Mouse (Mus musculus) olfactory bulb, adult 2 months (tissue): ENCODE results near the gene Rxrb. TPM values are rescaled to one million over a fixed set of nuclear protein-coding genes. Genes with fewer than 3 reads are reported as not detected.

ENCODE experiments used
- H3K27ac ChIP-seq: fragments of 200-500 bp; 2 replicates; pipeline ENCODE4 v1.5.1; 2012; ENCODE audit warnings: low read depth, low read length; ENCODE audit not compliant: insufficient read depth
- H3K4me1 ChIP-seq: fragments of 200-500 bp; 2 replicates; pipeline ENCODE4 v1.6.1; 2012; ENCODE audit warnings: low read length; ENCODE audit not compliant: control insufficient read depth, insufficient read depth
- H3K4me3 ChIP-seq: fragments of 200-500 bp; 2 replicates; pipeline ENCODE4 v1.5.1; 2012; ENCODE audit warnings: mild to moderate bottlenecking, low read depth, low read length, moderate library complexity; ENCODE audit not compliant: insufficient read depth
- CTCF ChIP-seq: fragments of 200-500 bp; IDR thresholded peaks from 2 replicates; pipeline ENCODE4 v1.5.1; 2012; ENCODE audit warnings: low read depth, mild to moderate bottlenecking, low read length, moderate library complexity; ENCODE audit not compliant: insufficient read depth
- POLR2A ChIP-seq: fragments of 200-500 bp; IDR thresholded peaks from 2 replicates; pipeline ENCODE4 v1.6.1; 2012; ENCODE audit warnings: mild to moderate bottlenecking, low read depth, low read length, moderate library complexity; ENCODE audit not compliant: insufficient read depth
- WGBS: fragments of 180-500 bp; shearing (Covaris S2); methylation state at CpG from one replicate; pipeline ENCODE4 v1.1.7; 2018; 5-methylcytosine and 5-hydroxymethylcytosine counted together
- polyA plus RNA-seq: library from polyadenylated mRNA; stranded (reverse); fragments of >200 nt; gene quantifications from 2 replicates; pipeline ENCODE4 v1.2.4, GENCODE M21; 2012; ENCODE audit warnings: low replicate concordance; ENCODE audit not compliant: missing spikeins, insufficient read depth, insufficient read length

The Rxrb gene
- polyA plus RNA-seq, 1 experiment = not detected

GRCm38 (mm10) chr17:34003426-34003825 is 28.2 kb upstream of the Rxrb start:
- H3K4me1 ChIP-seq = peaks cover 9% of the 10 kb centered on the region
- WGBS = 5% methylated on average over 5 of the region's 5 CpGs
- TF ChIP-seq POLR2A (no peak), CTCF (peak; percentile 59)

GRCm38 (mm10) chr17:34006570-34006969 is 25.0 kb upstream of the Rxrb start:
- no peak for TF ChIP-seq POLR2A
- no peak for TF ChIP-seq CTCF
- H3K4me1 ChIP-seq = no peaks in the 10 kb centered on the region
- WGBS = 59% methylated on average over 2 of the region's 2 CpGs

More at GRCm38 (mm10) chr17:34003426-34003825, 28.2 kb upstream of the Rxrb start:
- Histone ChIP-seq H3K4me3 (no peak overlapping the region), H3K27ac (no peak overlapping the region)

DNA sequence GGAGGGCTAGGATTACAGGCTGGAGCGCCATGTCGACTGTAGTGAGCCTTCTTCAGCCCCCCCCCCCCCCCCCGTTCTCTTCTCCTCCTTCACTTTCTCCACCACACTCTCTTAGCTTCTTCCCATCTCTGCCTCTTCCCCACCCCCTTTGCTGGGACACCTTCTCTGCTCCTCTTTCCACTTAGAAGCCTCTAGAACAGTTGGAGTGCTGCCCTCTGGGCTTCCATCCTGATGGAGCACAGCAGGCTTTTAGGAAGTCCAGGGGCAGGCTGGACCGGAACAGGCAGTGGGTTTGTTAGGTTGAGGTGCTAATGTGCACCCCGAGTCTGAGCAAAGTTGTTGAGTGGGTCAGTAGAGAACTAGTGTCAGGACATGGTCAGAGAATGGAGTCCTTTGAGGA is 21.5 kb upstream of the Rxrb start:
- WGBS = 81% methylated on average over 5 of the region's 5 CpGs
- no peak for TF ChIP-seq CTCF
- no peak for TF ChIP-seq POLR2A

More at GRCm38 (mm10) chr17:34006570-34006969, 25.0 kb upstream of the Rxrb start:
- H3K4me3 ChIP-seq = no peak overlapping the region
- no peak overlapping the region for H3K27ac ChIP-seq

DNA sequence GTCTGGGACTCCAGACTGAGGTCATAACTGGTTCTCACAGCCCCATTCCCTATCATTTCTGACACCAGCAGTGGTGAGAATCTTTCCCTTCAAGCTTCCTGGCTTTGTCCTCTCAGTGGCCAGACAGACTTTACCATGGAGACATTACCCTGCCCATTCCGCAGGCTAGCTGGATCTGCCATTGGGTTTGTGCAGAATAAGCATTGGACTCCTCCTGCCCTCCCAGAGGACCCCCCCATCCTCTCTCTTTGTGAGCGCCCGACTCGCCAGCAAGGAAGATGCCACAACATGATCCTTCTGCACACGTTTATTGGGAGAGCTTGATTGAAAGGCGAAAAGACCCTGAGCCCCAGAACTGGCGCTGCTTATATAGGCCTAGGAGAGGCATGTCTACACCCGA is 18.2 kb upstream of the Rxrb start:
- WGBS = 92% methylated on average over 8 of the region's 8 CpGs
- no peaks in the 10 kb centered on the region for H3K4me1 ChIP-seq
- TF ChIP-seq CTCF = no peak
- no peak for TF ChIP-seq POLR2A
- H3K4me3 ChIP-seq = no peak overlapping the region
- H3K27ac ChIP-seq = no peak overlapping the region

More for the DNA sequence above, 21.5 kb upstream of the Rxrb start:
- no peaks in the 10 kb centered on the region for H3K4me1 ChIP-seq
- H3K27ac ChIP-seq = no peak overlapping the region
- H3K4me3 ChIP-seq = no peak overlapping the region

DNA sequence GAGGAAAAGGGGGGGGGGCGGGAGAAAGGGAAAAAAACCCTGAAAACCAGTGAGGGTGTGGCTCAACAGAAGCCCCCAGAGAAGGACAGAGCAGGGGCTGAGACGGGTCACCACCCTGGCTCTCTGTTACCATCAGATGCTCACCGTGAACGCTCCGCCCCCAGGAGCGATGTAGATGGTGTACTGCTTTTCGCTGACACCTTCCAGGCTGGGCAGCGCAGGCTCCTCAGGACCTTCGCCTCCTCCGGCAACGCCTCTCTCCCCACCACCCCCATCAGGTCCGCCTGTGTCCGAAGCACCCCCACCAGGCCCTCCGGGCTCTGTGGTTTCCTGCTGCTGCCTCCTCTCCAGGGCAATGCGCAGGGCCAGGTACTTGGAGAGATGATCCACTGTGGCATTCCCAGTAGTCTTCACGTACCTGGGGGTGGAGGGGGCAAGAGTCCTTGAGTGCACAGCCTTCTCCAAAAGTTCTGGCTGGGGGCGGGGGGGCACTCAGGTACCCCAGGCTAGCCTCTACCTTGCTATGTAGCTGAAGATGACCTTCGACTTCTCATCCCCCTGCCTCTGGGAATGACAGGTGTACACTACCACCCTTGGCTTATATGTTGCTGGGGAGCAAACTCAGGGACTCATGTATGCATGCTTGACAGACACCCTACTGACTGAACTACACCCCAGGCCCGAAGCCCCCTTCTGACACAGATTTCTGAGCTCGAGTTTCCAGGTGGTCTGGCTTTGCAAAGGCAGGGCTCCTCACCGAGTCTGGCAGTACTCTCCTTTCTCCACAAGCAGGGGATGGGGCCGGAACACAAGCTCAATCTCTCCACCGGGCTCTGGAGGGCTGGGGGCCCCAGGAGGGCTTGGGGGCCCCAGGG is 9.8 kb upstream of the Rxrb start:
- peaks cover 35% of the 10 kb centered on the region for H3K4me1 ChIP-seq
- TF ChIP-seq CTCF = no peak
- no peak for TF ChIP-seq POLR2A
- H3K27ac ChIP-seq = no peak overlapping the region
- 94% methylated on average over 23 of the region's 23 CpGs for WGBS
- H3K4me3 ChIP-seq = no peak overlapping the region

DNA sequence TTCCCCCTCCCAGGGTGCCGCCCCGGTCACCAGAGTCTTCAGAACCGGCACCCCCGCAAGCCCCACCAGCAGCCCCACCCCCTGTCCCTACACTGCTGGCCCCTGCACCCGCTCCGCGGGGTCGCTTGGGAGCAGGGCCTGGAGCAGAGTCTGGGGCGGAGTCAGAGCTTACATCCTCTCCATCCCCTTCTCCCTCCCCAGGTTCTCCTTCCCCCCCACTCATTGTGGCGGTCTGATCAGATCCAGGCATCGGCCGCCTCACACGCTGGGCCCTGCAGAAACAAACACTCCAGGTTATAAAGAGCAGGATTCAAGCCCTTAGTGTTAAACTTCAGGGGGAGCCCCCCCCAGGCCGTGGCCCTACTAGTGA is 9.2 kb upstream of the Rxrb start:
- Histone ChIP-seq H3K4me3 (no peak overlapping the region), H3K4me1 (peaks cover 41% of the 10 kb centered on the region), H3K27ac (no peak overlapping the region)
- TF ChIP-seq CTCF (no peak), POLR2A (no peak)
- WGBS = 95% methylated on average over 14 of the region's 14 CpGs

- WGBS = 95% methylated on average over 20 of the region's 20 CpGs
- TF ChIP-seq CTCF = no peak
- no peak for TF ChIP-seq POLR2A
- no peak overlapping the region for H3K4me3 ChIP-seq
- no peak overlapping the region for H3K27ac ChIP-seq
- peaks cover 44% of the 10 kb centered on the region for H3K4me1 ChIP-seq
Observed at GRCm38 (mm10) chr17:34022987-34023386, 8.6 kb upstream of the Rxrb start.

GRCm38 (mm10) chr17:34023678-34024077 is 7.9 kb upstream of the Rxrb start:
- peak overlapping the region; percentile 75; the same call in 1 of the 2 replicates for H3K4me3 ChIP-seq
- peaks cover 51% of the 10 kb centered on the region for H3K4me1 ChIP-seq
- 50% methylated on average over 9 of the region's 9 CpGs for WGBS
- H3K27ac ChIP-seq = 0 out of 2 replicates have a peak overlapping the region, but pooled peaks have one; percentile 94
- TF ChIP-seq POLR2A (no peak), CTCF (no peak)

DNA sequence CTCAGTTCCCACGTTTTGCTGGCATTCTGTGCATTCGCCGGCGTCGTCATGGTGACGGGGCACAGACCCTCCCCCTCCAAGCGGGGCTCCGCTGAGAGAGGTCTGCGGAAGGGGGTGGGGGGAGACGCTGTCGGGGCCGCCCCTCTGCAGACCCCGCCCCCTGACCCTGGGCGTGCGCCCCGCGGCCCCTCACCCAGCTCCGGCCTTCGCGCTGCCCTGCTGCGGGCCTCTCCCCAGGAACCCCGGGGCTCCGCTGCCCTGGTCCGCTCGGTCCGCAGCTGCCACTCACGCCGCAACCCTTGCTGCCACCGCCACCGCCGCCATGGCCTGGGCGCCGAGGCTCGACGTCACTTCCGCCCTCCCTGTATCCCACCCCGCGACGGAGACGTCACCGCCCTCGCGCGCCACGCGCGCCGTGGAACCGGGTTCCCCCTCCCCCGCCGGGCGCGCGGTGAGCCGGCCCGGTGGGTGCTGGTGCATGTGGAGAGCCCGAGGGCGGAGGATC is 7.2 kb upstream of the Rxrb start, which contains the start of gene Ring1:
Gene Ring1 (minus strand): TSS at position 364 of the 505 bp plus-strand sequence.
- TF ChIP-seq POLR2A (peak; percentile 95), CTCF (no peak)
- peak within 1 kb of the TSS; percentile 75 for H3K4me3 ChIP-seq
- H3K27ac ChIP-seq = peak within 1 kb of the TSS; percentile 94
- H3K4me1 ChIP-seq = peaks cover 55% of the 10 kb centered on the region
- under 1% methylated on average over 53 of the region's 58 CpGs for WGBS
